Mouse (Mus musculus) bone marrow macrophage, adult 2 months (primary cell): Measurements from ENCODE around the gene Cend1. TPM values are rescaled to one million over a fixed set of nuclear protein-coding genes. Genes with fewer than 3 reads are reported as not detected.

Experiments used
- H3K27ac ChIP-seq: 2 replicates; pipeline ENCODE4 v1.5.1; 2012; ENCODE audit warnings: low read depth, low read length; ENCODE audit not compliant: insufficient read depth
- H3K4me1 ChIP-seq: 2 replicates; pipeline ENCODE4 v1.6.1; 2012; ENCODE audit warnings: low read length; ENCODE audit not compliant: control insufficient read depth, insufficient read depth
- H3K4me3 ChIP-seq: 2 replicates; pipeline ENCODE4 v1.5.1; 2012; ENCODE audit warnings: mild to moderate bottlenecking, low read length, moderate library complexity; ENCODE audit not compliant: insufficient read depth
- CTCF ChIP-seq: IDR thresholded peaks from 2 replicates; pipeline ENCODE4 v1.5.1; 2012; ENCODE audit warnings: low read depth, mild to moderate bottlenecking, low read length, moderate library complexity
- POLR2A ChIP-seq: IDR thresholded peaks from 2 replicates; pipeline ENCODE4 v1.6.1; 2012; ENCODE audit warnings: mild to moderate bottlenecking, low read depth, low read length, borderline replicate concordance
- polyA plus RNA-seq: library from polyadenylated mRNA; stranded (reverse); fragments of >200 nt; gene quantifications from 2 replicates; pipeline ENCODE4 v1.2.4, GENCODE M21; 2012; ENCODE audit not compliant: missing spikeins, insufficient read depth, insufficient read length

Cend1 gene
- polyA plus RNA-seq, 1 experiment = not detected

DNA sequence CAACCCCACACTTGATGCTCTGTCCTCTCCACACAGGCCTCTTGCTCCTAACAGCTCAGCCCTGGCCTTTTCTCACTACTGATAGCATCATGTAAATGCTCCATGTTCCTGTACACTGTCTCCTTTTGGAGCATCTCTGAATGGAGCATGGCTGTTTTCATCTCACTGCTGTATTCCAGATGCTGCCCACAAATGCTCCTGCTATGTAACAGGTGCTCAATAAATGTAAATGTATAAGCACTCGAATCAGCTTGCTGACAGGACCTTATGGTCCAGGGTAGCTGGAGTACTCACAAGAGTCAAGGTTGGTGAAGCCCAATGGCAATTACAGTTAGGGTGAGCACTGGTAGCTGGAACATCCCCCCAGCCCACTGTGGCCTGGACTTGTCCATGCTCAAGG lies 41.9 kb upstream of the Cend1 start:
- H3K27ac ChIP-seq = no peak overlapping the region
- TF ChIP-seq POLR2A = no peak
- no peak for TF ChIP-seq CTCF
- H3K4me1 ChIP-seq = peaks cover 44% of the 10 kb centered on the region
- H3K4me3 ChIP-seq = no peak overlapping the region

DNA sequence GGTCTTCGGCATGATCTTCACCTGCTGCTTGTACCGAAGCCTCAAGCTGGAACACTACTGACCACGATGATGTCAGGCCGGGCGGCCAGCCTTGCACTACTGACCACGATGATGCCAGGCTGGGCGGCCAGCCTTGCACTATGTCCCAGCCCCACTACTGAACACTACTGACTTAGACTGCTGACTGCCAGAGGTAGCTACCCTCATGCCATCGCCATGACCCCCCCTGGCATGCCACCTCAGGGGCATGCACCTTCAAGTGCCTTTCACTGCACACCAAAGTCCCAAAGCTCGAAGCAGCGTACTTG lies 41.3 kb upstream of the Cend1 start:
- no peak for TF ChIP-seq CTCF
- TF ChIP-seq POLR2A = no peak
- H3K4me1 ChIP-seq = peaks cover 48% of the 10 kb centered on the region
- no peak overlapping the region for H3K4me3 ChIP-seq

DNA sequence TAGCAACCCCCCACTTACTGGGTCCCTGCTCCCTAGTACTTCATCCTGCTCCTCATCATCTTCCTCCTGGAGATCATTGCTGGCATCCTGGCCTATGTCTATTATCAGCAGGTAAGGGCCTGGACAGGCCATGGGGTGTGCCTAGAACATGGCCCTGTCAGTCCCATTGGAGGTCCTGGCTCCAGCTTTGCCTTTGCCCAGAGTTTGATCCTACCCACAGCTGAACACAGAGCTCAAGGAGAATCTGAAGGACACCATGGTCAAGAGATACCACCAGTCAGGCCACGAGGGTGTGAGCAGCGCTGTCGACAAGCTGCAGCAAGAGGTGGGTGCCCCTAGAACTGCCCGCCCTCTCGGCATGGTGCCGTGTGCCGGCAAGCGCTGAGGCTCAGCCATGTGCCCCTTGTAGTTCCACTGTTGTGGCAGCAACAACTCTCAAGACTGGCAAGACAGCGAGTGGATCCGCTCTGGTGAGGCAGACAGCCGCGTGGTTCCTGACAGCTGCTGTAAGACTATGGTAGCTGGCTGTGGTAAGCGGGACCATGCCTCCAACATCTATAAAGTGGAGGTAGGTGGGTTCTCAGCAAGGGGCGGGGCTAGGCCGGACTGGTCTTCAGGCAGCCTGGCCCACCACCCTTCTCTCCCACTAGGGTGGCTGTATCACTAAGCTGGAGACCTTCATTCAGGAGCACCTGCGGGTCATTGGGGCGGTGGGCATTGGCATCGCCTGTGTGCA lies 40.8 kb upstream of the Cend1 start:
- Histone ChIP-seq H3K4me1 (peaks cover 51% of the 10 kb centered on the region), H3K4me3 (no peak overlapping the region), H3K27ac (no peak overlapping the region)
- TF ChIP-seq CTCF = no peak
- TF ChIP-seq POLR2A = no peak

More for the DNA sequence above, 41.3 kb upstream of the Cend1 start:
- H3K27ac ChIP-seq = no peak overlapping the region

GRCm38 (mm10) chr7:141469352-141469751 lies 40.1 kb upstream of the Cend1 start:
- peak overlapping the region; percentile 75 for H3K4me3 ChIP-seq
- H3K4me1 ChIP-seq = peaks cover 58% of the 10 kb centered on the region
- peak overlapping the region; percentile 88 for H3K27ac ChIP-seq
- no peak for TF ChIP-seq POLR2A
- TF ChIP-seq CTCF = no peak

GRCm38 (mm10) chr7:141468522-141469211 lies 39.4 kb upstream of the Cend1 start:
- peak overlapping the region; percentile 75 for H3K4me3 ChIP-seq
- H3K27ac ChIP-seq = peak overlapping the region; percentile 88
- H3K4me1 ChIP-seq = peaks cover 62% of the 10 kb centered on the region
- TF ChIP-seq POLR2A (no peak), CTCF (no peak)

- H3K4me1 ChIP-seq = peaks cover 64% of the 10 kb centered on the region
- peak overlapping the region; percentile 88 for H3K27ac ChIP-seq
- TF ChIP-seq CTCF (no peak), POLR2A (no peak)
- H3K4me3 ChIP-seq = peak overlapping the region; percentile 75
These were observed 38.9 kb upstream of the Cend1 start for GRCm38 (mm10) chr7:141468164-141468521.

DNA sequence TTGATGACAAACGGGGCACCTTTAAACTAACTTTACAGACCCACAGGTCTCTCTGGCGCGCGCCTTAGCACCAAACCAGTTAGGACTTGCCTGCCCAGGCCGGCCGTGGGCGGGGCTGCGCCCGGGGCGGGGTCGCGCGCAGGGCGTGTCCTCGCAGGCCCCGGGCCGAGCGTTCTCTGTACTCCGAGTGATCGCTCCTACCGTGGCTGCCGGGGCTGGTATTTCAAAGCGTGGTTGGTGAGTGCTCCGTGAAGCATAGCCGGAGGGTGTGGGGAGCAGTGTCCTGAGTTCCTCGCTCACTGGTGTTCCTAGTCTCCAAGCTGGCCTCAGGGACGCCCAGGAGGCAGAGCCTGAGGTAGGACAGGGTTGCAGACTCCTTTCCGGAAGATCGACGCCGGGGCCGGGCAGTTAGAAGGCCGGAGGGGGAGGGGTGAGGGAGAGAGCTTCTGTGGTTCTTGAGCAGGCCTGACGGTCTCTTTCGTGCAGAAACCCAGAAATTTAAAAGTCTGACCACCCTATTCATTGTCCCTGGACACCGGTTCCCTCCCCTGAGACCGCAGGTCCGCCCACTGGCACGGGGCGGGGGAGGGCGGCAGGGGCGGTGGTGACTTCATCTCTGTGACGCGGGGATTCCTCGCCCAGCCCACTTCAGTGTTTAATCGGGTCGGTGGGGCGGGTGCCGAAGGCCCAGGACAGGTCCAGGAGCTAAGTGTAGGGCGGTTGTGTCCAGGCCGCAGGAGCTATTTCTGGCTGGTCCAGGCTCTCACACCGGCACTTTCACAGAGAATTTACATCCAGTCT lies 38.1 kb upstream of the Cend1 start, which contains the start of gene Cd151:
TSS of gene Cd151 (plus strand) at position 163 of the 801 bp plus-strand sequence.
- peak within 1 kb of the TSS; percentile 88 for H3K27ac ChIP-seq
- peak within 1 kb of the TSS; percentile 75 for H3K4me3 ChIP-seq
- no peak for TF ChIP-seq POLR2A
- TF ChIP-seq CTCF = no peak
- H3K4me1 ChIP-seq = peaks cover 69% of the 10 kb centered on the region

DNA sequence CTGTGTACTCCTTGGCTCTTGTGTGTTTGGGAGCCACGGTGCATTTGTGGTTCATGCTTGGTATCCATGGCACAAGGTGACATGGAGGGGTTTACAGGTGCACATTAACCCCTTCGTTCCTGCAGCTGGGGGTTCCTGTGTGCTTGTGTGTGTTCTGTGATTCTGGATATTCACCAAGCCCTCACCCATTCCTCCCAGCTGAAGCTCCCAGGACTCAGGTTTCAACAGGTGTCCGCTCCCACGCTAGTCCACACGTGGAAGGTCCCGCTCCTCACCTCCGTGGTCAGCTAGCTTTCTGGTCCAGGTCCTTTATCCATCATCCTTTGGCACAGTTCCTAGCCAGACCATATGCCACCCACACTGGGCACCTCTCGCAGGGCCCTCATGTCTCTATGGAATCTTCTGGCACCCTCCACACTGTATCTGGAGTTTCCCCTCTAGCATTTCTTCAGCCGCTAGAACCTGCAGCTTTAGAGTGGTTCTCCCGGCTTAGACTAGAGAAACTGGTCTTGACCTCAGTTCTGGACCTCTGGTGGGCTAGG lies 37.4 kb upstream of the Cend1 start:
- peak overlapping the region; percentile 41 for H3K27ac ChIP-seq
- peaks cover 69% of the 10 kb centered on the region for H3K4me1 ChIP-seq
- TF ChIP-seq CTCF (no peak), POLR2A (no peak)
- H3K4me3 ChIP-seq = peak overlapping the region; percentile 75

DNA sequence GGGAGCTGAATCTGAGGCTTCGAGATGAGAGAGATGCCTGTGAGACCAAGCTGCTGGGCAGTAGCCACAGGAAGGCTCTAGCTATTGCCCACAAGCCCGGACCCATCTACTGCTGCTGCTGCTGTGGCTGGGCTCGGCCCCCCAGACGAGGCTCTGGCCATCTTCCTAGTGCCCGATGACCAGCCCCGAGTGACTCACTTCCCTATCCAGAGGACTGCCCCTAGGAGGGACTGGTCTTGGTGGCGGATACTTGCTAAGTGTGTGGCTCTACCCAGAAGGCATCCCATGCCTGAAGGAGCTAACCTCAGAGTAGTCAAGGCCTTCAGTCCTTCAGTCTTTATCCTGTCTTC lies 36.7 kb upstream of the Cend1 start:
- TF ChIP-seq POLR2A (no peak), CTCF (no peak)
- H3K27ac ChIP-seq = peak overlapping the region; percentile 66
- H3K4me3 ChIP-seq = peak overlapping the region; percentile 21; the same call in 1 of the 2 replicates
- H3K4me1 ChIP-seq = peaks cover 69% of the 10 kb centered on the region
